Mouse (Mus musculus) cerebellum, adult (tissue): ENCODE results near the gene 9430097D07Rik.

ENCODE experiments used
- ATAC-seq: cut with Nextera tagmentation; 2 replicates; pipeline ENCODE4 v1.9.2; 2017; ENCODE audit warnings: mild to moderate bottlenecking, moderate library complexity, mixed read lengths; ENCODE audit not compliant: insufficient number of reproducible peaks, low FRiP score, low TSS enrichment

9430097D07Rik gene

GRCm38 (mm10) chr2:32537360-32537905, 38.1 kb downstream of the 9430097D07Rik start:
- no peak for ATAC-seq

DNA sequence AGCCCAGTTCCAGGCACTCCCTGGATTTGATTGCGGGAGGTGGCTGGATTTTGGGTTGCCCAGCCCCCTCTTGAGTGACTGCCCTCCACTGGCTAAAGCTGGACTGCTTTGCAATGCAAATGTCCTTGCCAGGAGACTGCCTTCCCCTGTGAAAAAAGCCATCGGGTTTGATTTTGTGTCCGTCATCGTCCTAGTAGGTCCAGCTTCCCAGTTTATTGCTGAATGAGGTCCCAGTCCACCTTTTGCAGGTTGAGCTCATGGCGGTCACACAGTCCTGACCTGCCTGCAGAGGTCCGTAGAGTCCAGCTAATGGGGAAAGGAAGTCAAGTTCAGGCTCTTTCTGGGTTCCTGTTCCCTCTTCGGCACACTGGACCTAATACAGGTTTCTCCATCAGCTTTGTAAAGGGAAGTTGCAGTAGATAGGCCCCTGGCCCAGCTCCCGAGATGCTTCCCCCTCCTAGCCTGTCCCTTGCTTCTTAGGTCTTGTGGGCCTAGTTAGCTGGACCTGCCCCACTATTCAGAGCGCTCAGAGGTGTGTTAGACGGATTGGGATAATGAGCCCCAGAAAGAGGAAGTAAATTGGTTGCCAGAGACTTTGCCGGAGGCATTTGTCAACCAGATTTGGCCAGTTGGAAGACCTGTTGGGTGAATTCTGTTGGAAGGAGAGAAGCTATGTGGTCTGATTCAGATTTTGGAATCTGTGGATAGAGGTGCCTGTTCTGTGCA, 38.7 kb downstream of the 9430097D07Rik start:
- ATAC-seq, result no peak

- ATAC-seq, result no peak
Observed at GRCm38 (mm10) chr2:32536086-32536633, 39.3 kb downstream of the 9430097D07Rik start.

- ATAC-seq, result peak; percentile 36; the same call in 1 of the 2 replicates
Observed at GRCm38 (mm10) chr2:32535501-32535991, 39.9 kb downstream of the 9430097D07Rik start.

DNA sequence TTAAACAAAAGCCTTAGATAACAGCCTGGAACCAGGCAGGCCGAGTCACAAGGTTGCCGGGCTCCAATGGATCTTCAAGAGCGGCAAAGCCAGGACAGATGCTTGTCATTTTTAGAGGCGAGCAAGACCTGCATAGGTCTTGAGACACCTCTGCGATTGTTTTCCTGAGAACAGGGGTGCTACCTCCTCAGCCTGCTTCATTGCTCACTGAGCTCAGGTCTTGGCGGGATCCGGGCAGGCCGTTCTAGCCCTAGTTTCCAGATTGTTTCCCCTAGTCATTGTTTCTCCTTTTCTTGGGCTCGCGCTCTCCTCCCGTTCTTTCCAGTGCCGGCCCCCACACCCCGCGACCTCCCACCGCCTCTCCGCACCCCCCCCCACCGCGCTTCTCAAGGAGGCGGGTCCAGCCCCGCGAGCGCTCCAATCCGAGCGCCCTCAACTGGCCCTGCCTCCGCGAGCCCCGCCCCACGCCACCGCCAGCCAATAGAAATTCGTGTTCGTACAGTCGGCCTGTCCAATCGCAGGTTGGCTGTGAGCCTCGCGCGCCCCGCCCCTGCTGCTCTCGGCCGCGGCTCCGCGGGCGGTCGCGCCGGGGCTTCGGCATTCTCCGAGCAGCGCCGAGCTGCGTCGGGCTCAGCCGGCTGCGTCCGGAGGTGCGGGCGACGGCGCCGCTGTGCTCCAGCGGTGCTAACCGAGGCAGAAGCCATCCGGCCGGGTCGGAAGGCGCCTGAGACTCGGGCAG, 40.6 kb downstream of the 9430097D07Rik start, which contains the start of gene Fam102a:
Gene Fam102a (plus strand): TSS at position 600 of the 739 bp plus-strand sequence.
- ATAC-seq, result peak; percentile 88

DNA sequence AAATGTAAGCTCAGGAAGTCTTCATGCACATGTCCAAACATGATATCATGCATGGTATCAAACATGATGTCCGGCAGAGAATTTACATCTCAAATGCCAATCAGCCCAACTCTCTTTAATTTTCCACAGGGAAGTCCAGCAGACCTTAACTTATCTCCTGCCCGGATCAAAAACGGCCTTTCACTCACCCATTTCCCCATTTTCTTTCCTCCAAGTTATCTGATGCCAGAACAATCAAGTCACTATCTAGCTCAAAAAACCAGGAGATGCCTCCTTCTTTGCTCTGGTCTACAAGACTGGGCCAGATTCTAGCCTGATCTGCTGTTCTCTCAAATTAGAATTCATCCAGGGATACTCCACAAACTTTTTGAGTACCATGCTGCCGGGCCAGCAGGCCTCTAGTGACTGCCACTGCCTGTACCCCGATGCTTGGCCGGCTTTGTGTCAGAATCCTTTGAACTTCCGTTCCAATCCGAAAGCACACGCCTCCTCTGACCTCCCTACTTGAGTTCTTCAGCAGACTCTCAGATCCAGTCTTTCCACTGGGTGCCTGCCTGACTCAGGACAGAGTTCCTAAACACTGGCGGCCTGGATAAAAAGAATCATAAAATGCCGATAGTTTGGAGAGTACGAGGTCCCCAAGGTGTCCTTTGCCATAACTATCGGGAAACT, 41.3 kb downstream of the 9430097D07Rik start:
- no peak for ATAC-seq

DNA sequence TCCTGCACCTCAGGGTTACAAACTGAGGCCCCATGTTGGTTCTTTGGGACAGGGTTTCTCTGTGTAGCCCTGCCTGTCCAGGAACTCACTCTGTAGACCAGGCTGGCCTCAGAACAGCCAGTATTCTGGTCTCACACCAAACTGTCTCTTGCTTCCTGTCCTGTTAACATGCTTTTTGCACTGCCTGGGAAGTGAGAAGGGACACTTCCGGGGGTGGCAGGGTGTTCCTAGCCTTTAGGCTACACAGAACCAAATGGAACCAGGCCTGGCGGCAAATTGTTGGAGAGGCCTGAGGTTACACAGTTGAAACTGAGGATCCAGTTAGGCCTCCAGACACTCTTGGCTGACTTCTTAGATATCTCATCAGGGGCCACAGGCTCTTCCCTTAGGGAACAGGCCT, 42.3 kb downstream of the 9430097D07Rik start:
- no peak for ATAC-seq

DNA sequence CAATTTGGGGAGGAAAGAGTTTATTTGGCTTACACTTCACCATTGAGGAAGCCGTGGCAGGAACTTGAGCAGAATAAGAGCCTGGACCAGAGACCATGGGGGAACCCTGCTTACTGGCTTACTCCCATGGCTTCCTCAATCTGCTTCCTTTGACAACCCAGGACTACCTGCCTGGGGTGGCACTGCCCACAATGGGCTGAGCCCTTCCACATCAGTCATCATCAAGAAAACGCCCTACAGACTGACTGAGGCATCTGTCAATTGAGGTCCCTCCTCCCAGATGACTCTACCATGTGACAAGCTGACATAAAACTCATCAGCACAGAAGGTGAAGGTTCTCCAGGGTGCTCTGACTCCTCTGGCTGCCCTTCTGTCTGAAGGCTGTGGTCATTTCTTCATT, 45.0 kb downstream of the 9430097D07Rik start:
- ATAC-seq, result no peak

GRCm38 (mm10) chr2:32528326-32528725, 47.2 kb downstream of the 9430097D07Rik start:
- no peak for ATAC-seq

GRCm38 (mm10) chr2:32527468-32527966, 48.0 kb downstream of the 9430097D07Rik start:
- no peak for ATAC-seq

- no peak for ATAC-seq
Observed at GRCm38 (mm10) chr2:32525816-32526215, 49.7 kb downstream of the 9430097D07Rik start.

DNA sequence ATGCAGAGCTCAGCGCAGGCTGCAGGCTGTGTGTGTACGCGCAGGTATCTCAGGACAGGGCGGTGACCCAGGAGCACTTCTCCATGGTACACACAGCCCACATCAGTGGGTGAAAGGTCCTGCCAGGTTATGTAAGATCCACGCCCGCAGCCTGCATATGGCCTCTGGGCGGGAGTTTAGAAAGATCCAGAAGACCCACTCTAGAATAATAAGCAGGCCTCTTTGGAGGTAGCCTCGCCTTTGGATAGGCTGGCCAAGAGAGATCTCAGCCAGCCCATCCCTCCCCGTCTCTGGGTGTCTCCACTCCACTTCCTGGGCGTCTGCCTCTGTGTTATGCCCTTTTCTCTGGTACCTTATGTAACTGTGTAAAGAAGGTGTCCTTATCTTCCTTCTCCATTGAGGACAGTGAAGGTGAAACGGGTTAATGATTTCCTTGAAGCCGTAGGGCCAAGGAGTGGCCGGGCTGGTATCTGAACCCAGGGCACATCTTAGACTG, 50.9 kb downstream of the 9430097D07Rik start:
- no peak for ATAC-seq
